Mouse (Mus musculus): ENCODE data around the gene Pou6f1. TPM values are rescaled to one million over a fixed set of nuclear protein-coding genes. Genes with fewer than 3 reads are reported as not detected.

Gene Pou6f1
- total RNA-seq (2021), result 10 to 100 TPM; 20.9 to 21.6 TPM

DNA sequence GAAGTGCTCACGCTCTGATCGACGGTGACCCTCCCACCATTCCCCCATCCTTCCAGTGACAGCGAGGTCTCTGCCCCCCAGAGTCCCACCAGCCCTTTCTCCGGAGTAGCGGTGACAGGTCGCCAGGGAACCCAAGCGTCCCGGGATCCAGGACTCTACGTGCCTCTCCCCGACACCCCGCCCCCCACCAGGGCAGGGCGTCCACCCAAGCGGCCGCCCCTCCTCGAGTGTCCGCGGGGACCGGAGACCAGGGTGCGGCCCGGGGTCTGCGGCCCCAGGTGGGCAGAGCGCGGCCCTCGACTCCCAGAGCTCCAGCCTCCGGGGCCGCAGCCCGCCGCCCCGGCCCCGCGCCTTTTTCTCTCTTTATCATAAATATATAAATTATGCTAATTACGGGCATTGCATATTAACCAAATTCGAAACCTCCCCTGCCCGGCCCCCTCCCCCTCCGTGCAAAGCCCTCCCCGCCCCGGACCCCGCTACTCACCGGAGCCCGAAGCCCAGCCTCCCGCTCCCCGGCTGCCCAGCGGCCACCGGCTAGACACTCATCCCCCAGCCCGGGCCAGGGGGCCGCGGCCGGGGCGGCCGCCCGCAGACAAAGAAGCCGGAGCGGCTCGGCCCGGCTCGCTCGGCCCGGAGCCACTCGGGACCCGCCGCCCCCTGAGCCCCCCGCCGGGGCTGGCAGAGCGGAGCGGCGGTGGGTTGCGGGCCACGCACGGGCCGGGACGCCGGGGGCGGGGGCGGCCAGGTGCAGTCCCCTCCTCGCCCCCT, at the start of gene Pou6f1:
TSS of gene Pou6f1 (minus strand) at position 709 of the 771 bp plus-strand sequence.
- intact Hi-C loops (cut with DNase I), result loop anchor here (2.0 kb wide), 1 partner anchor 13 kb away; no protein-coding TSS in a partner anchor
- peak; percentile 62 to 73 for DNase-seq

- intact Hi-C loops (cut with DNase I), result no loop called here
Observed at GRCm38 (mm10) chr15:100646161-100646560, 46.4 kb upstream of the Pou6f1 start.

GRCm38 (mm10) chr15:100642451-100642850, 42.7 kb upstream of the Pou6f1 start:
- no peak for DNase-seq
- intact Hi-C loops (cut with DNase I), result no loop called here

More at GRCm38 (mm10) chr15:100646161-100646560, 46.4 kb upstream of the Pou6f1 start:
- DNase-seq, result no peak

DNA sequence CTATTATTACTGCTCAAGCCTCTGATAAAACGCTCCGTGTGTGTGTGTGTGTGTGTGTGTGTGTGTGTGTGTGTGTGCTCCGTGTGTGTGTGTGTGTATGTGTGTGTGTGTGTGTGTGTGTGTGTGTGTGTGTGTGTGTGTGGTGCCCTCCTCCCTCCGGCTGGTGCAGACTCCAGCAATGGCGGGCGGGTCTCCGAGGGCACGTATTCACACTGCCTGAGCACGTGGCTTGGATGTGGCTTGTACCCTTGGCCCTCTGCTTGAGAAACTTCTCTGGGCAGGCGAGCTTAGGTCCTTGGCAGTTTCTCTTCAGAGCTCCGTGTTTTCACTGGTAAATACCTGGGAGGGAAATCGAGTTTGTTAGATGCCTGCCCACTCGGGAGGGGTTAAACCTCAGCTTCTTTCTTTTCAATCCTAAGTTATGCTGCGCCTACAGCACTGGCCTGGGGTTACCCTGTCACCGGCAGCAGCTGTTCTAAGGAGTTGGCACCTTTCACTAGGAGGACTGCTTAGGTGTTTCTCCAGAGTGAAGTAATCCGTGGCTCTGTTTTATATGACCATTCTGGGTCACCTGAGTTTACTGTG, 41.5 kb upstream of the Pou6f1 start:
- DNase-seq, result no peak
- intact Hi-C loops (cut with DNase I), result no loop called here

DNA sequence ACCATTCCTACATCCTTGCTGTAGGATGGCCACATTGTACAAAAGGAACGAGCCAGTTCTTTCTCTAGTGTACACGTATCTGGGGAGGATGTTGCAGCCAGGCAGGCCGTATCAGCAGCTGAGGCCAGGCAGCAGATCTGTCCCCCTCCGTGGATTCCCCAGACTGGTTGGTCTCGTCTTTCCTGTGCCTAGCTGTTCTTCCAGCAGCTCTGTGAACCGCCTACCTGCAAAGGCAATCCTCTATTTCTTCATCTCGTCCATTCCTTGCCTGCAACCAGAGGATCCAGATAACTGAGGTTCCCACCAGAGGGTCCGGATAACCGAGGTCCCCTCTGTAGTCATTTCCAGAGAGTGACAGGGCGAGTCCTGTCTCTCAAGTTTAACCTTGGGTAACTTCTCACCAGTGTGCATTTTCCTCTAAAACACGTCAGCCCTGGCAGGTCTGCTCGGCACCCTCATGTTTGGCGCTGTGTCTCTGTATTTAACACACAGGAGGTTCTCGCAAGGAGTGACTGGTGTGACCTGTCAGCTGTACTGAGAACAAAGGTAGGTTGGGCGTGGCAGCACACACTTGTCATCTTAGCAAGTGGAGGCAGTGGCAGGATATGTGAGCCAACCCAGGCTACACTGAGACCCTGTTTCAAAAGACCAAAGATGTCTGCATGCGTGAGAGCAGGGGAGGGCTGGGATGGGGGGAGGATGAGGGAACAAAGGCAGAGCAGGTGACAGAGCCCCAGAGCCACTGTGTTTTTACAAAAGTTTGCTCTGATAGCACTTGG, 40.4 kb upstream of the Pou6f1 start:
- DNase-seq, result peak in 1 of 2 experiments; percentile 7
- intact Hi-C loops (cut with DNase I), result loop anchor here (5.0 kb wide), 1 partner anchor 42 kb away; no protein-coding TSS in a partner anchor

GRCm38 (mm10) chr15:100637661-100638060, 37.9 kb upstream of the Pou6f1 start:
- intact Hi-C loops (cut with DNase I), result loop anchor here (2.0 to 5.0 kb wide), 2 partner anchors 19 to 45 kb away; no protein-coding TSS in a partner anchor
- DNase-seq, result peak; percentile 50 to 68

GRCm38 (mm10) chr15:100636700-100637501, 37.1 kb upstream of the Pou6f1 start, which contains the start of gene Smagp:
TSS of gene Smagp (minus strand) at chr15:100636940.
- DNase-seq, result peak; percentile 65 to 69

GRCm38 (mm10) chr15:100635851-100636645, 36.3 kb upstream of the Pou6f1 start:
- intact Hi-C loops (cut with DNase I), result loop anchor here (2.0 to 5.0 kb wide), 2 partner anchors 17 to 46 kb away; no protein-coding TSS in a partner anchor
- DNase-seq, result no peak

More at GRCm38 (mm10) chr15:100636700-100637501, 37.1 kb upstream of the Pou6f1 start, which contains the start of gene Smagp:
- intact Hi-C loops (cut with DNase I), result loop anchor here (2.0 to 5.0 kb wide), 2 partner anchors 18 to 45 kb away; no protein-coding TSS in a partner anchor

- DNase-seq, result no peak
- intact Hi-C loops (cut with DNase I), result loop anchor here (5.0 kb wide), 1 partner anchor 47 kb away; no protein-coding TSS in a partner anchor
Observed at GRCm38 (mm10) chr15:100635239-100635638, 35.5 kb upstream of the Pou6f1 start.

- intact Hi-C loops (cut with DNase I), result no loop called here
- DNase-seq, result no peak
Observed at GRCm38 (mm10) chr15:100633341-100633740, 33.6 kb upstream of the Pou6f1 start.

- no peak for DNase-seq
- intact Hi-C loops (cut with DNase I), result no loop called here
Observed at GRCm38 (mm10) chr15:100632323-100632722, 32.5 kb upstream of the Pou6f1 start.

DNA sequence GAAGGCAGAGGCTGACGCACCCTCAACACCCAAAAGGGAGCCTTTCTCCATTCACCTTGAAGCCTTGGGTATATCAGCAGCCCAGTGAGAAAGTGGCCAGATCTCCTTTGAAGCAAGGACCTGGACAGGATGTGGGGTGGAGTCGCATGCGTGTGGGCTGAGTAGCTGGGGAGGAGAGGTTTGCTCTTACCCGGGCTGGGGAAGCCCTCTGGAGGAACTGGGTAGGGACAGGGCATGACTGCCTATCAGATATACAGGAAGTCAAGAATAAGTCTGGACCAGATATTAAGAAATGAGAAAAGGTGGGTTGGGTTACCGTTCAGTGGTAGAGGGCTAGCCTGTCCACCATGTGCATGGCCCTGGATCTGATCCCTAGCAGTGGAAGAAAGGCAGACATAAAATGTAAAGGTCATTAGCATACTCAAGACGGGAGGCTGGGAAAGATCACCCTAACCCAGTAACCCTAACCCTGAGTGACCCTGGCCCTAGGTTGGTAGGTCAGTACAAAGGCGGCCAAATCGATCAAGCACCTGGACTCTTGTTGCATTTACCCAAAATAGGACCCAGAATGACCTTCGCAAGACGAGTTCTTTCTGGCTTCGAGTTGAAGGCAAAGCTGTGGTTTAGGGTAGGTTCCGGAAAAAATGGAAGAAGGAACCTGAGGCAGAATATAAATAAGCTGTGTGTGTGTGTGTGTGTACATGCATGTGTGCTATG, 31.8 kb upstream of the Pou6f1 start:
- DNase-seq, result no peak
- intact Hi-C loops (cut with DNase I), result no loop called here

DNA sequence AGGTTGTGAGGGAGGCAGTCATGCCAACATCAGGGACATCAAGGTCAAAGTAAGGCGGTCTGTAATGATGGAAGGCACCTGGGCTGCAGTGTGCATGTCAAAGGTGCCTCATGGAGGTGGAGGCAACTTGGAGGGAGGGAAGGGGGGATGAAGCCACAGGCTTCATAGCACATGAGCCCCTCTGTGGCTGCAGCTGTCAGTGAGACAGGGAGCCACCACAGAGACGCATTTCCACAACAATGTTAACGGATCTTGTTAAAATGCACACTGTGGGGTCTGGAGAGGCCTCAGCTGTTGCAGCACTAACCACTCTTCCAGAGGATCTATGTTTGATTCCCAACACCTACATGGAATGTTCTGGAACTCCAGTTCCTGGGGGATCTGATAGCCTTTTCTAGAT, 30.3 kb upstream of the Pou6f1 start:
- no peak for DNase-seq
- intact Hi-C loops (cut with DNase I), result no loop called here

DNA sequence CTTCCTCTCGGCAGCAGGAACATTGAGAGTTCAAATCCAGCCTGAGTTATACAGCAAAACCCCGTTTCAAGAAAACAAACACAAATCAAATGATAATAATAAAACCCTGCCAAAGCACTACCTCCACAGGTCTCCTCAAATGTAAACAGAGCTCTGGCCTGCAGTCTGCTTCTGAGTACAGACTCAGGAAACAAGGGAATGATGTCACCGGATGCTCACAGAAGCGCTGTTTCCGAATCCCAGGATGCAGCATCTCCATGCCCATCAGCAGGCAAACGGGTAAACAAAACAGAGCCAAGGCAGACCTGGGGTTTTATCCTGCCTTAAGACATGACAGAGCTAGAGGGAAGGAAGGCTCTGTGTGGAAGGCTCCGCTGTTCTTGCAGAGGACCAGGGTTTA, 29.0 kb upstream of the Pou6f1 start:
- intact Hi-C loops (cut with DNase I), result no loop called here
- no peak for DNase-seq

GRCm38 (mm10) chr15:100627774-100628370, 28.1 kb upstream of the Pou6f1 start:
- intact Hi-C loops (cut with DNase I), result no loop called here
- no peak for DNase-seq

- DNase-seq, result no peak
- intact Hi-C loops (cut with DNase I), result no loop called here
Observed at GRCm38 (mm10) chr15:100627287-100627686, 27.5 kb upstream of the Pou6f1 start.

DNA sequence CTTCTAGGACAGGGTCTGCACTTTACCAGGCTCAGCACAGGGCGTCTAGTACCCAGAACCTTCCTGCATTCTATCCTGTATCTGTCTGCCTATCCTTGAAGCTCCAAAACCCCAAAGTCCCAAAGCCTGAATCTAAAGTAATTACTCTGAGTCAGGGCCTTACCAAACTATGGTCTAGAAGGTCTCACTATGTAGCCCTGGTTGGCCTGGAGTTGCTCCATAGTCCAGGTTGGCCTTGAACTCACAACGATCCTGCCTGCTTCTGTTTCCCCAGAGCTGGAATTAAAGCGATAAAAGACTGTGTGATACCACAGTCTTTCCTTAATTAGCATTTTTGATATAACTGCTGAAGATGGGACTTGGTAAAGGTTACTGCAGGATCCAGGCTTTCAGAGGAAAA, 24.7 kb upstream of the Pou6f1 start:
- intact Hi-C loops (cut with DNase I), result no loop called here

GRCm38 (mm10) chr15:100623754-100624153, 24.0 kb upstream of the Pou6f1 start:
- DNase-seq, result no peak
- intact Hi-C loops (cut with DNase I), result no loop called here

More for the DNA sequence above, 24.7 kb upstream of the Pou6f1 start:
- DNase-seq, result no peak

Data from heart, postnatal 10 days (tissue).